Mouse (Mus musculus): ENCODE results near the gene Anp32b.

Gene Anp32b

DNA sequence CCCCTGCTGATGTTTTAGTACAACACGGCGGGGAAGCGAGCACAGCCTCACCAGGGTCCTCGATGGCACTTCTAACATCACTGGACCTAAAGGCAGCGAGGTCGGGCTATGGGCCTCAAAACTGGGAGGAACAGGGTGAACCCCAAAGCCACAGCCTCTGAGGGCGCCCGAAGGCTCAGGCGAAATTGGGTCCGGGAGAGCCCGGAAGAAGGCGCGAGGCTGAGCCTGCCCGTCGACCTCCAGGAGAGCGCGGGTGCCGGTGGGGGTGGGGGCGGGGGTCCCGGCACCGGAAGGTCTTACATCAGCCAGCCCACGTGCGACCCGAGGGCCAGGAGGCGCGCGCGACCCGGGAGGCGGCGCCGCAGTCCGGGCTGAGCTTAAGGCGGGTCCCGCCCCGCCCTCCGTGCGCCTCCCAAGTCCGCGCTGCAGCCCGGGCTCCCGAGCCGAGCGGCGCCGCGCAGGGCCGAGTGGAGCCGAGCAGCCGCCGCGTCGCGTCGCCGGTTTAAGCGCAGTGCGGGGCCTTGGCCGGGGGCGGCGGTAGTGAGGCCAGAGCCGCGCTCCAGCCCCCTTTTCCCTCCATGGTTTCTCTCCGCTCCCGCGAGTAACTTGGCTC, at the start of gene Anp32b:
Gene Anp32b, plus strand, starts transcription at position 384 of the 613 bp plus-strand sequence.
- peak; percentile 85 for DNase-seq (ENCODE audit: low read depth)

DNA sequence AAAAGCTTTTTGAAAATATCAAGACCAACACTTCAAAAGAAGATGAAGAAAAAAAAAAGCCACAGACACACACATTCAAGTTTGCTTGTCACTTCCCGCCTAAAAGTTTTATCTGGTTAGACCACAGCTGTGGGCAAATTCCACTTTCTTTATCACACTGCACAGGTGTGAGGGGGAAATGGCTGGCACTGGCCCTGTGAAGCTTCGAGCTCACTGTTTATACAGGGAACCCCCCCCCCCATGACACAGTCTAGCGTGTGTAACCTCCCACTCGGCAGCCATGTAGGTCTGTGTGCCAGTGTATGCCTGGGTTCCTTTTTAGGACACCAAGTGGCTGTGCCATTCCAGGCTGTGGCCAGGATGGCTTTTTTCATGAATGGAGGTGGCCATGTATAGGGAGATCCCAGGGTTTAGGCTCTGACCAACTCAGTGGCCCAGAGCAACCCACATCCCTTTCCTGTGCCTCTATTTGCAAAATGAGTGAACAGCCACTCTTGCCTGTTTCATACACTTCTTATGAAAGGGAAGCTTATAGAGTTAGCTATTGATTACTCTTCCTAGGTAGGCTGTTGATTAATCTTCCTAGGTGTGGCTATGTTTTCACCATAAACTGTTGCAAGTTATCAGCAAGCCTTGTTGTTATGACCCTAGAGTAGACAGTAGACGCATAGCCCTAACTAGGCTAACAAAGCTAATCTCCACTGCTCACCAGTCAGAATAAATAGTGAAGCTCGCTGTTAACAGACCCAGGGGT, 46.5 kb upstream of the Anp32b start:
- DNase-seq (ENCODE audit: low read depth), result peak; percentile 92

DNA sequence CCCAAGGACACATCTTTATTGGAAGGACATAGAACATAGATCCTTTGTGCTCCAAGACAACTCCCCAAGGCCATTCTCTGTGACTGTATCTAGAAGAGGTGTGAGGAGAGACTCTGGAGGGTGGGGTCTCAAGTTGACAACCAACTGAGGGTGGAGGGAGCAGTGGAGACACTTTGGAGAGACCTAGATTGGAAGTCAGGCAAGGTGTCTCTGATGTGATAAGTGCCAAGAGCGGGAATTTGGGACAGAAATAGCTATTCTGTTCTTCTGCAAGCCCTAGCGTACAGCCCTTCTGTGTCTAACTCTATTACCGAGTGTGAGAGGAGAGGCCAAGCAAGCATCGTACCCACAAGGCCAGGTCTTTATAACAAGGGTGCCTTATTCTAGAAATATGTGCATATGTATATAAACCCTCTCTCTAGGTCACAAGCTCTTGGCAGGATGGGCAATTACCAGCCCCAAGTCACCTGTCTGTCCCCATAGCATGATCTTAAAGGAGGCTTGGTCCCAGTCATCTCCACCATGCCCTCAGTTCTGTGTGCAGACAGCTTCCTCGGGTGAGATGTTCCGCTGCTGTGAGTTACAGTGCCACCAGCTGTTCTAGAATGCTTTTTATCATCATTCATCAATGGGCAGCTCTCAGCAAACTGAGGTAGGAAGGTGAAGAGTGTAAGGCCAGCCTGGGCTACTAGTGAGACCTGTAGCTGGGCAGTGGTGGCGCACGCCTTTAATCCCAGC, 43.6 kb upstream of the Anp32b start:
- peak; percentile 81 for DNase-seq (ENCODE audit: low read depth)

DNA sequence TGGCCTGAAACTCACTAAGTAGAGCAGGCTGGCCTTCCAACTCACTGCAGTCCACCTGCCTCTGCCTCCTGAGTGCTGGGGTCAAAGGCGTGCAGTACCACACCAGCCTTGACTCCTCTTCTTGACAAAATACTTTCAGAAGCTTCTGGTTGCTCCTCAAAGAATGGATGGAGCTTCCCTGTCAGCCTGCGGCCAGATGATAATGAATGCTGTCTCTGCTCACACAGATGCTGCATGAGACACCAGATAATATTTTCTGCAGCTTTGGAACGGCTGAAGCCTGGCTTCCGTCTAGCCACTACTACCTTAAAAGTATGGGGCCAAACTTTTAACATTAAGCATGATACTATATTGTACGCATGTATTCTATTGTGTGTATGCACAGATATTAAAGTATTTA, 40.0 kb upstream of the Anp32b start:
- peak; percentile 83 for DNase-seq (ENCODE audit: low read depth)

DNA sequence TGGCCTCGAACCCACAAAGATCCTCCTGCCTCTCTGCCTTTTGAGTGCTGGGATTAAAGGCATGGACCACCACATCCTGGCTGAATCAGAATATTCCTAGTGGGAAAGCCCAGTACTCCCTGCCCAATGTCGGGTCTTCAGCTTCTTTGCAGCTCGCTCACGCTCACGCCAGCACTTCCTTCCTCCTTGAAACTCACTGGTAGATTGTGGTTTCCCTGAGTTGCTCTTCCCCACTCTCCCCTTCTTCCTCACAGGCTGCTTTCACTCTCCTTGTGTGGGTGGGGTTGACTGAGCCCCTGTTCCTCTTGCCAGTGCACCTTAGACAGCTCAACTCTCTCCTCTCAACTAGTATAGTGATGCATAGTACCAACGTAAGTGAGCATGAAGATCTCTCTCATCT, 39.2 kb upstream of the Anp32b start:
- no peak for DNase-seq (ENCODE audit: low read depth)

DNA sequence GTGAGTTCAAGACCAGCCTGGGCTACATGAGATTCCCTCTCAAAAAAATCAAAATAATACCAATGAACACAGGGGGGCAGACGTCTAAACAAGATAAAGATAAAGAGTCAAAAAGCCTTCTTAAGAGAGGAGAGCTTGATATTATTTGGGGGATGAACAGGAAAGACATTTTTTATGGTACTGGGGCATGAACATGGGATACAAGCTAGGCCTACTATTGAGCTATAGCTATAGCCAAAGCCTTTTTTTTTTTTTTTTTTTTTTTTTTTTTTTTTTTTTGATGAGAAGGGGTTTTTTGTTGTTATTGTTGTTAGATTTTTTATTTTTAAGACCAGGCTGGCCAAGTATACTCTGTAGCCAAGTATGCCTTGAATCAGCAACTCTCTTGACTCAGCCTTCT, 38.6 kb upstream of the Anp32b start:
- DNase-seq (ENCODE audit: low read depth), result no peak

DNA sequence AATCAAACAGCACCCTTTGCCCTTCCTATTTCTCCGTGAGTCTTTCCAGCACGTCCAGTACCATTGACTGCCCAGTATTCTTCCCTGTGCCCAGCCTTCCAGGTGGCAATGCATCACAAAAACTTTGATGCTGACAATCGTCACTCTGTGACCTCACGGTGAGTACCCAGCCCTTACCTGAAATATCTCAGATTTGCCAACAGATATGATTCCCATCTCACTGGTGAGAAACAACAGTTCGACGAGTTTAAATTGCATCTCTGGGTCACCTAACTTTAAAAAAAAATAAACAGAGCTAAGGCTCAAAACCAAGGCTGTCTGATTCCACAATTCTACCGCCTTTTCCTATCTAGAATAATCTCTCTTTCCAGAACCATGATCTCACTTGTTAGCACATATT, 37.3 kb upstream of the Anp32b start, which contains the start of gene Hemgn:
Gene Hemgn, minus strand, starts transcription at position 101 of the 400 bp plus-strand sequence.
- no peak for DNase-seq (ENCODE audit: low read depth)

DNA sequence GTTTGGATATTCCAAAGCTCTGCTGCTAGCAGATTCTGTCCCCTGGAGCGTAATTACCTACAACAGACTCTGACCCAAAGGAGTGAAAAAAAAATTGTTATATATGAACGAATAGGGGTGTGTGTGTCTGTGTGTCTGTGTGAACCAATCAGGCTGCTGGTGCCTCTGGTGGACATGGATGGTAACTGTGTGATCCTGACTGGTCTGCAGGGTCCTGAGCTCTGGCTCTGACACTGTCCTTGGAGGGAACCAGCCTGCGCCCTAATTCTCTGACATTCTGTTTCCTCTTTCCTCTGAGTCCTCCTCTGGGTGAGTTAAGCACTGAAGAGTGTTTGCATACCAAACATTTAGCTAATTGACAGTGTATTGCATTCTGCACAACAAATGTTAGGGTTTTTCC, 33.2 kb upstream of the Anp32b start:
- no peak for DNase-seq (ENCODE audit: low read depth)

DNA sequence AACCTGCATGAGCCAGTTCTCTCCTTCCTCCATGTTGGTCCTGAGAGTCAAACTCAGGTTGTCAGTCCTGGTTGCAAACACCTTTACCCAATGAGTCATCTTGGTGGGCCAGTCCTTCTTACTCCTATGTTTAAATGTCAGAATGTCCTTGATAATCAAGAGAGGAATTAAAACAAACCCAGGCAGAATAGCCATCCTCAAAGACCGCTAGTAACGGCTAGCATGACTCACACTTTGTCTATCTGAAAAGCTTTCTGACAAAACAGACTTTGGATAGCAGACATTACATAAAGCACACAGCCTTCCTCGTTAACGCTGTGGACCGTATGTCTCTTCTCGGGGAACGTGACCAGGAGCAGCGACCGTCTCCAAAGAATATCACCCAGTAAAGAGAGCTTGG, 31.9 kb upstream of the Anp32b start:
- DNase-seq (ENCODE audit: low read depth), result no peak

DNA sequence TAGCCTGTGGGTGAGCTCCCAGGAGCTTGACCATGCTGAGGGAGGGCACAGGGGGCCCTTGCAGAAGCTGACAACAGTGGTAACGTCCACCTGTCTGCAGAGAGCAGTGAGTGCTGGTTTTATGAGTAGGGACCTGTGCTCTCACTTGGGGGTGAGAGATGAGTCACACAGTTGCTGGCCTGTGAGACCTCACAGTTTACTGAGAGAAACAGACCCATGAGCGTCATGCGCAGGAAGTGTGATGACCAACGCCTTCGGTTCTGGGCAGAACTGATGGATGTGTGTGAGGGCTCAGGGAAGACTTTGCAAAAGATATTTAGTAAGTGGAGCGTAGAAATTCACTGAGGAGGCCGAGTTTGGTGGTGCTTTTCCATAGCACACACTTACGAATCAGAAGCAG, 28.1 kb upstream of the Anp32b start:
- no peak for DNase-seq (ENCODE audit: low read depth)

DNA sequence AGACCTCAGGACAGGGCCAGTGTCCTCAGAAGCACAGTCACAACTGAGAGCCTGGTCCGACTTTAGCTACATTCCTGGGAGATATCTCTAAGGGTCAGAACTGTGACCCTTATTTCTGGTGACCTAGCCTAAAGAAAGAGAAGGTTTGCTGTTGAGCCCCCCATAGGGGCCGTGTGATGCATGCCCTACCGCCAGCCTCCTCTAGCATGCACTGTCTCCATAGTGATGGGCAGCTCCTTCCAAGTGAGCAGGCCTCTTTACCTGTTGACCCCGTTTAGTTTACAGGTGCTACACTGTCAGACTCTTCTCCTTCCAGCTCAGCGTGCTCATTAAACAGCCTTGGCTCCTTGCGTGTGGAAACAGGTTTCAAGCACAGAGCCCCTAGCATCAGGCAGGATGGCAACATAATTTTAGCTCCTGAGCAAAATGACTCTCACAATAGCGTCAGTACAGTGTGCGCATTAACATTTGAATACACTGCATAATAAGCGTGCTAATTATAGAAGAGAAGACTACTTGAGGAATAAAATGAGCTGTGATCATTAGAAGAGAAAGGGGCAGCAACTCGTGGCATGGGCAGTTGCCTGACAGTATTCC, 21.7 kb upstream of the Anp32b start:
- DNase-seq (ENCODE audit: low read depth), result no peak

DNA sequence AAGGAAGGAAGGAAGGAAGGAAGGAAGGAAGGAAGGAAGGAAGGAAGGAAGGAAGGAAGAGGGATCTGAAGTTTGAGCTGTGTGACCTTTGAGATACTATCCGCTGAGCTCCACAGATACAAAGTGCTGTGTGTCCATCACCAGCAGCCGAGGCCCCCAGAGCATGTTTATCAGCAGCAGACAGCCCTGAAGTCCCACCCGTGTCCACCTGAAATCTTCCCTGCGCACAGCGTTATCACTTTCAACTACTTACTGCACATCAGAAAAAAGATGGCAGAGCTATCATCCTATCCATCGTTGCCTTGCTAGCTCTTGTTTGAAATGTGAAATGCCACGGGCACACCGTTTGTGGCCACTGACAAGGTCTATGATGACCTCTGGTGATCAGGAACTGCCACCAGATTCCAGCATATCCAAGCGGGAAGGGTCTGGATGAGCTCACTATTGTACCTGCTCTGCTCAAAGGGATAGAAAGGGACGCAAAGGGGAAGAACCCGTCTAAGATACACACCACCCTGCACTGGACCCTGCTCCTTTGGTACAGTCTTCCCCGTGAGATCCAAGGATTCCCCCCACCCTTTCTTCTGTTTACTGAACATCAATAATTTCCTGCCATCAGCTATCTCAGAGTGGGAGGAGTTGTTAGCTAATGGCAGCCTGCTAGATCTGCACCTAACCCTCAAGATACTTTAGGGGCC, 18.2 kb upstream of the Anp32b start:
- no peak for DNase-seq (ENCODE audit: low read depth)

DNA sequence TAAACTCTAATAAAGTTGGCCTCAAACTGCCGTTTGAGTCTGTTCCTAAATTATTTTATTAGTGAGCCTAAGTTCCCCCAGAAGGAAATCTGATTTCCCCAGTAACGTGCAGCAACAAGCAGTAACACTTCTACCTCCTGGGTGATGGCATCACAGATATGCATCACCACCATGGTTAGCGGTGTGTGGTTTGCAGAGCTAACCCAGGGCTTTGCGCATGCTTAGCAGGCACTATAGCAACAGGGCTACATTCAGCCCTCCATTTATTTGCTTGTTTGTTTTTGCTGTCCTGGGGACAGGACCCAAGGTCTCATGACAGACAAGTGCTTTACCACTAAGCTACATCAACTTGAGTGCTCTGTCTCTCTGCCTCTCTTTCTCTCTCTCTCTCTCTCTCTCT, 8.2 kb upstream of the Anp32b start:
- DNase-seq (ENCODE audit: low read depth), result no peak

DNA sequence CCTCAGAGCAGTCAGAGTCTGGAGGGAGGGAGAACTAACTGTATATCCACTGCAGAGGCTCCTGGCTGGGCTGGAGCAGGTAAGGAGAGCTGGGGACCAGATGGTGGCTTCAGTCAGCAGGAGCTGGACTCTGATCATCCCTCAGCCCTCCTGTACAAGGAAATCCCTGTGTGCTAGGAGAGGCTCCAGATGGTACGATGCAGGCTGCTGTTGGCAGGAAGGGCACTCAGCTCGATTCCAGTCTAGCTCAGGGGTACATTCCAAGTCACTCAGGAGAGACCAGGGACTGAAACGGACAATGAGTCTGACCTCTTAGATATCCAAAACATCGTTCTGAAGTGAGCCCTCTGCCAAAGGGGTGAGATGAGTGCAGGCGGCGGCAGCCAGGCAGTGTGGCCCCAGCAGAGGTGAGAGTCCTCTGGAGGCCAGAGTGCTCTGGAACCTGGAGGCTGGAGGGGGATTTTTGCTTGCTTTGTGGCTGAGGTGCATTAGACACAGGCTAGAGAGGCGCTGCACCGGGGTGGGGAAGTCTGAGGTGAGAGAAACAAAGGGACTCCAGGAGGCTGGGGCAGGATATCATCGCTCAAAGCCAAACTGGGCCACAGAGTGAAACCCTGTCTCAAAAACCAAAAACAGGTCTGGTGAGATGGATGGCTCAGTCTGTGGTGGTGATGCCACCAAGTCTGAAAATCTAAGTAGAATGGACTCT, 5.3 kb upstream of the Anp32b start:
- DNase-seq (ENCODE audit: low read depth), result no peak

DNA sequence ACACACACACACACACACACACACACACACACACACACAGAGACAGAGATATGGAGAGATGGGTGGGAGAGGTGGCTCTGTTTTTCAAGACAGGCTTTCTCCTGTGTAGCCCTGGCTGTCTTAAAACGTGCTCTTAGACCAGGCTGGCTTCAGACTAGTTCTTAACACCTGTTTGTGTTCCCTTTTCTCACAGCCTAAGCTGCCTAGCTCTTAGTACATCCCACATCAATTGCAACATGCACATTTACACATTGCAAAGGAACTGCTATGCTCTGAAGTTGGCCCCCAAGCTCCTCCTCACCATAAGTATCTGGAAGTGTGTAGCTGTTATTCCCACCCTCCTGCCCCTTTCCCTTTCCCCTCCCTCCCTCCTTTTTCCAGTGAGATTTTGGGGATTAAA, 3.2 kb upstream of the Anp32b start:
- DNase-seq (ENCODE audit: low read depth), result no peak

DNA sequence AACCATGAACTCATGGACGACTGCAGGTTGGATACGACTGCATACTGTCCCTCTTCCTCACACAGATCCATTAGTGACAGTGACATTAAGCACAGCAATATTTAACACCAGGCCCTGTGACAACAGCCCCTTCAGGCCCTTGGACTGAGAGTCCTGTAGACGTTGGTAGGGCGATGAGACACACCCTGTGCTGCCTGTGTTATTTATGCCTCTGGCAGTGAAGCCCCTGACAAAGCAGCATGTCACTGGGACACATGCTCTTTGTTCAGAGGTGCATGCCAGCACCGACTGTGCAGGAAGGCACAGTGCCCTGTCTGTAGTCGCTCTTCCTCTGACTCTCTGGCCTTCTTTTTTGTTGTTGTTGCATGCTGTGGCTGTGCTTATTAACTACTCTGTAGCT, 1.8 kb upstream of the Anp32b start:
- no peak for DNase-seq (ENCODE audit: low read depth)

DNA sequence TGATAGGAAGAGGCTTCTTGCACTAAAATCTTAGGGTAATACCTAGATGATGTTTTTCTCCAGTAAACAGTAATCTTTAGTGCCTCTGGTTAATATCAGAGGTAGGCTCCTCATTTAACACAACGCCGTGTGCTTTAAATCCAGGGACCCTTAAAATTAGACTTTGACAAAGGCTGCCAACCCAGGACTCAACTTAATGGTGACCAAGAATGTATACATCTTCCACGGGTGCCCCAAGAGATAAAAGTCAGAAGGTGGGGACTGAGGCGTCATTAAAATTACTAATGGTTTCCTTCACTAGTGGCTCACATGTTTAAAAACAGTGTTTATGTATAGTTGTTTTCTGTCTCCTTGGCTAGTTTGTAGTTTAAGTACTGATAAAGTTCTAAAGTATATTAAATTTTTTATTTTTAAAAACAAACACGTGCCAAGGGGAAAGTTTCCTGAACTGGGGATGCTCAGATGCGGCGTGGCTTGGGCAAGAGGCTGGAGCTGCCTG, 633 bp upstream of the Anp32b start:
- no peak for DNase-seq (ENCODE audit: low read depth)

DNA sequence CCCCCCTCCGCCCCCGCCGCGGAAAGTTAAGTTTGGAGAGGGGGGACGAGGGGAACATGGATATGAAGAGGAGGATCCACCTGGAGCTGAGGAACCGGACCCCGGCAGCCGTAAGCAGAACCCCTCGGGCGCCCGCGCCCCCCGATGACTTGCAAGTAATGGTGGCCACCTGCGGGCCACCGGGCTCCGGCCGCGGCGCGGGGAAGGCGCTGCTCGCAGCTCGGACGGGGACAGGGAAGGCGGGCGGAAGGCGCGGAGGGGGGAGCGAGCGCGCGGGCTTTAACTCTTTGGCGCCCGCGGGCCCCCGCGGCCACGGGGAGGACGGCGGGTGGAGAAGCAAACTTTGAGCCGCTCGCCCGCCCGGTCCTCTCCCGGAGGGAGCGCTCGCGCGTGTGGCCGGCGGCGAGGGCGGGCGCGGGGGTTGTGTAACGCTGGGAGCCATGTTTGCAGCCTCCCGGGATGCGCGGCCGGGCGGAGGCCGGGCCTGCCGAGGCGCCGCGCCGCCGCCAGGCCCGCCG, 597 bp downstream of the Anp32b start:
- DNase-seq (ENCODE audit: low read depth), result no peak

DNA sequence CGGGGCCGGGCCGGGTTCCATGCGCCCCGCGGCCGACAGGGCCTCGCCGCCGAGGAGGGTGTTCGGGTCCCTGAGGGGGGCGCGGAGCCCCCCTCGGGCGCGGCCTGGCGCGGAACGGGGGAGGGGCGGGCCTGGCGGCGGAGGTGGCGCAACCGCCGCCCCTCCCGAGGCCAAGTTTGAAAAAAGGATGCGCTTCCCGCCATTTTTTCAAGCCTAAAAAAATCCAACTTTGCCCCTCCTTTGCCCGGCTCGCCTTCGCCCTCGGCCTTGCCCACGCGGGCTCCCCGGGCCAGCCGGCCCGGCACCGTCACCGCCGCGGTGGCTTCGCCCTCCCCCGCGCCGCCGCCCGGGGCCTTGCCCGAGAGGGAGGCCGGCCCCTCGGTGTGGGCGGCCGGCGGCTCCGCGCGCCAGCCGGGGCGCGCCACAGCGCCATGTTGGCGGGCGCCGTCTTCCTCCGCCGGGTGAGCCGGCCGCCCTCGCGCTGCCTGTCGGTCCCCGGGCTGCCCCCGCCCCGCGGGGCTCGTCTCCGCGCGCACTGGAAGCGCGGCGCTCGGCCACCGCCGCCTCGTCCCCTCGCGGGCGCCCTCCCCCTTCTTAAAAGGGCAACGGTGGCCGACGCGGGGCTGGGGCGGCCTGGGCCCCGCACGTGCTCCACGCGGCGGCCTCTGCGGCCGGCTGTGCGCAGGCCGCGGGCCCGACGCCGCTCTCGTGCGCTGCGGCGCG, 1.2 kb downstream of the Anp32b start:
- no peak for DNase-seq (ENCODE audit: low read depth)

DNA sequence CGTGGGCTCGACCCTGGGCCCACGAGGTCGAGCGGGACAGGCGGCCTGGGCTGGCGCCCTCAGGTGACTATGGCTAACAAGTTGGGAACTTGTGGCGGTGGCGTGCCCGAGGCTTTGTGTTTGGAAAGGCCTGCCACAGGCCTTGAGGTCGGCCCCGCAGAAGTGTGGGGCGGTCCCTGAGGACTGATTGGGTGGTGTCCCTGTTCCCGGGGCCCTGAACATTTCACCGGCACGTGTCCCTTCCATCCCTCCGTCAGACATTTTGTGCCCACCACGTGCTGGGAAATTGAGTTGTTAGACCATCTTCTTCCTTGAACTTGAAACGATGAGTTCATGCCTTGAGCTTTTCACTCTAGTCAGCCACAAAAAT, 1.8 kb downstream of the Anp32b start:
- DNase-seq (ENCODE audit: low read depth), result no peak
